Mouse (Mus musculus) brain, embryonic 14.5 days (tissue): ENCODE data around the gene Macrod2. TPM values are rescaled to one million over a fixed set of nuclear protein-coding genes. Genes with fewer than 3 reads are reported as not detected.

Experiments used
- DNase-seq: peaks from one replicate; pipeline ENCODE4 v3.0.0-alpha.2; 2011; ENCODE audit warnings: low read depth
- CTCF ChIP-seq: fragments of 200-500 bp; IDR thresholded peaks from 2 replicates; pipeline ENCODE4 v1.5.1; 2012; ENCODE audit warnings: inconsistent platforms, mild to moderate bottlenecking, moderate library complexity, borderline replicate concordance; ENCODE audit not compliant: insufficient read depth, insufficient read length; ENCODE audit errors: extremely low read depth
- POLR2A ChIP-seq: fragments of 200-500 bp; IDR thresholded peaks from 2 replicates; pipeline ENCODE4 v1.6.1; 2012; ENCODE audit warnings: mild to moderate bottlenecking, inconsistent platforms, borderline replicate concordance; ENCODE audit not compliant: poor library complexity, insufficient read depth, insufficient read length, severe bottlenecking; ENCODE audit errors: extremely low read depth
- polyA plus RNA-seq: library from polyadenylated mRNA; depleted of rRNA; stranded (reverse); fragments of >200 nt; gene quantifications from 2 replicates; pipeline ENCODE4 v1.2.3, GENCODE M21; 2012

The Macrod2 gene
- polyA plus RNA-seq, 1 experiment = 24.1 TPM

DNA sequence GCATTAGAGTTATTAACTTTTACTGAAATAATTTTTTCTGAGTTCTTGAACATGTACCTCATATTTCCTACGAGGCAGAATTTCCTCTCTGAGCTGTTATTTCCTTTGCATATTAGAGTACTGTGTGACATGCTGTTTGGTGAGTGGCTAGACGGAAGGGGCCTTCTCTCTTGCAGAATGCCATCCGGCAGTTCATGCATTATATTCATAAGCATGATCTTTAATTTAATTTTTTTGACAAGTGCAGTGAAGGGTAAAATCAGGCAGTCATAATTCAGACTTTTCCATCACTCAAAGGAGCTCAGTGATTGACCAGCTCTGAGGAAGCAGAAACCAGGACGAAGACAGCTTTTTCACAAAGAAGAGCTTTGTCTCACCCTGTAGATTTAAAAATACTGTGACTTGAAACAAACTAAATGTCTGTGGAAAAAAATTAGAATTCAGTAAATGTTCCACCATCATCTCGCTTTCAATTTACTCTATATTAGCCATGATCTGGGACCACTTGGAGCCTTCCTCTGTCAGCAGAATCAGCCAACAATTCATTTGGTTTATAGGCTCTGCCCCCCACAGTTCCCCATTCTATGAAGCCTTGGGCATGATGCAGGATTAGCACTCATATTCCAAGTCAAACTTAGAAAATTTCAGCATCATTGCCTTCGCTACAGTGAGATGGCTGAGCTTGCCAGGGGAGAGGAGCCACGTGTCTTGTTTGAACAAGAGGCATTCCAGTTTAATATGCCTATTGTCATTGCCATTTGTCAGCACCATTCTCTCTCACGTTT lies 1827.2 kb downstream of the Macrod2 start:
- TF ChIP-seq POLR2A (no peak), CTCF (no peak)
- DNase-seq = peak; percentile 34

DNA sequence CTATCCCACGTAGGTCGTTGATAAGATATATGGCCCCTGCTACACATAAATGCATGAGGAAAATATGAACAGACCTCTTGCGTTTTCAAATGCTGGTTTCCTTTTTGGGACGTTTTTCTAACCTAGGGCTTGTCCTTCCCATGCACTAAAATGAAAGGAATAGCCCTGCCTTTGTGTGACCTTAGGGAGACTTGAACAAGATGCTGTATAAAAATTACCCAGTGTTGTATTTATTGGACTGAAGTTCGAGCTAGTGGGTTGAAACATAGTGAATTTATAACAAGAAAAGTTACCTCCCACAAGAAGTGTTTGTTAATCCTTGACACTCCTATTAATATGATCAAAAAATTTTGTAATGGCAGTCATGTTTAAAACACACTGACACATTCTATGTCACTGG lies 1827.8 kb downstream of the Macrod2 start:
- DNase-seq = no peak
- no peak for TF ChIP-seq POLR2A
- no peak for TF ChIP-seq CTCF

DNA sequence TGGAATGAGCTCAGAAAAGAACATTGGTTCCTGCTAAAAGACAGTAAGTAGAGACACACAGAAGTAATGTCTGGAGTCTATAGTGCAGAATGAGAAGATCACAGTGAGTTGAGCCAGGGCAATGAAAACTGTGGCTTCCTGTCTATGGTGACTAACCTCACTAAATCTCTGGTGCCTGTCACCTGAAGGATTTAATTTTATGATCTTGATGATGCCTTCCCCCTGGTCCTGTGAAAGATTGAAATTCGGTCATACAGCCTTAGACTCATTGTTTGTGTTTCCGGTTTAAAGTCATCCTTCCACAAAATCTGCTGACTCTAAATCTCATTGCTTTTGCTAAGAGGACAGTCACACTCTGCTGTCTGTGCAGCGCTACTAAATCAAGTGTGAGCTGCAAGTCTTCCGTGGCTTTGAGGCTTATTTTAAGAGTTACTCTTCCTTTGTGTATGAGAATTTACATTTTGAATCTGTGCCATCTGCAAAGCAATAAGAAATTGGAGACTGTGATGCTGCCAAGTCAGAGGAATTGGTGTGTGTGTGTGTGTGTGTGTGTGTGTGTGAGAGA lies 1836.0 kb downstream of the Macrod2 start:
- no peak for TF ChIP-seq POLR2A
- TF ChIP-seq CTCF = no peak
- peak; percentile 41 for DNase-seq

DNA sequence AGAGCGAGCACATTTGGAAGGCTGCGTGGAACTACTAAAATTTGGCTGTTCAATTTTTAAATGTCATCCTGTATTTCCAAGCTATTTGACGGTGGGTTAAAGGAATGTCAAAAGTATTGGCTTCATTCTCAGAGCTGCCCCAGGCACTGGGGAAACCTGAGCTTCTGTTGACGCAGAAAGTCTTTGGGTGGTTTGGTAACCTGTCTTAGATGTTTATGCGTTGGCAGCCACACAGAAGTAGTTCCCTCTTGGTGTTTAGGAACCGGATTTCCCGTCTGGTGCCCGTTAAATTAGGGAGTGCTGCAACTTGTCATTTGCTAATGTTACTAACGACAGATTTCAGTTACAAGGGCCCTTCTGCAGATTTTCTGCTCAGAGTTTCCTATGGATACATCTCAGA lies 1837.7 kb downstream of the Macrod2 start:
- DNase-seq = no peak
- TF ChIP-seq POLR2A (no peak), CTCF (no peak)

DNA sequence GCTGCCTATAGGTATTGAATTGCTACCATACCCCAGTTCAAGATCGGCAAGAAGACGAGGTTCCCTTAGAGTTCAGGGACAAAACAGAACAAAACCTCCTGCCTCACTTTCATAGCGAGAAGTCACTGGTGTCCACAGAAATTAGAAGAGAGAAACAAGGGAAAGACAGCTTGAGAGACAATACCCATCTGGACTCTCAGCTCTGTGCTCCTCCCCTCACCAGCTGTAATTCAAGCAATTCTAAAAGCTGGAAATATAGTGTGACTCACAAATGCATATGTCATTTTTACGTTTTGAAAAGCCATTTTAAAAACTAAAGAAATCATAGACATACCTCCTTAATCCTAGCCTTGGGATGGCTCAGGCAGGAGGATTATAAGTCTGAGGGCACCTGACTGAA lies 1848.4 kb downstream of the Macrod2 start:
- DNase-seq = no peak
- TF ChIP-seq POLR2A (no peak), CTCF (no peak)

DNA sequence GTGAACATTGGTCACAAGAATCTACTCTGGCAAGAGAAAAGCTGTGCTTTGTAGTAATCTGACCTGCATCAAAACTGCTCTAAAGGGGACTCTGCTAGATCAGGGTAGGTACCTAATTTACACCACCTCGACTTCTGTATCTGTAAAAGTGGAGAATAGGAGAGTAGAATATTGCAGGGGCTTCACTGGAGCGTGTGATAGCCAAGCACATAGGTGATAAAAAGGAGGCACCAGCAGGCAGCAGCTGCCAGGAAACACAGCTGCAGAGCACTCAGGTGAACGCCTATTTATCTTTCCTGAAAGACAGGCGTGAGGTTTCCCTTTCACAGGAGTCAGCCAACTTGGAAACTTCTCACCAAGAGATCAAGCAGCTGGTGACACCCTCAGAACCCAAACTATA lies 1855.3 kb downstream of the Macrod2 start:
- DNase-seq = no peak
- TF ChIP-seq CTCF = no peak
- no peak for TF ChIP-seq POLR2A

DNA sequence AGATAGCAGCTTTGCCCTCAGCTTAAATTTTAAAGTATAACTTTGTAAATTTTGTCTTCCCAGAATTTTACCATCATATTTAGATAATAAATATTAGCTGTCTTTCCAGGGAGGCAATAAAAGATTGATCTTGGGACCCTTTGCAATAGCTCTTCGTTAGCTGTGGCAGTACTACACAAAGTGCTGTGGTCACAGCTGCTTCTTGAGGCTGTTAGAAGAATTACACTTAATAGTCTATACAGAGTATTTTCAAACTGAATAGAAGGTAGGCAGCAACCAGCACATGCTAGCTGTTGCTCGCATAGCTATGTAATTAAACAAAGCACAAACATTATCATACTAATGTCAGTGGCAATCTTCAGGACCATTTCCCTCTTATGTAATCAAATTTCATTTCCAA lies 1856.4 kb downstream of the Macrod2 start:
- peak; percentile 50 for DNase-seq
- TF ChIP-seq POLR2A (no peak), CTCF (no peak; the same call in 1 of the 2 replicates)

DNA sequence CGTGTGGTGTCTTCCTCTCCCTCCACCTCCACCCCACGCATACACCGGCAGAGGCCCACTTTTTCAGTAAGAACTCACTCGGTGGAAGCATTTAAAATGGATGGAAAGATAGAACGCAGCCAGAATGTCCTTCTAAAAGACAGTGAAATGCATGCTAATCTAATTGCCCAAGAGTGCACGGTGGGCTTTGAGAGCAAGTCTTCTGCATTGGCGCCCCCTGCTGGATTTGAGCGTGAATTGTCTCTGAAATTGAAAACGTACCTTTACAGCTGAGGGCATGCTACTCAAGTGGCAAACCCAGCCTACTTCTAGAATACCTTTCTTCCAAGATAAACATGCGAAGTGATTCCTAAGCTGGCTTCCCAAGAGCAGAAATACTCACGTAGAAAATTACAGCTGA lies 1858.8 kb downstream of the Macrod2 start:
- TF ChIP-seq POLR2A (no peak), CTCF (peak; percentile 92)
- DNase-seq = peak; percentile 94

DNA sequence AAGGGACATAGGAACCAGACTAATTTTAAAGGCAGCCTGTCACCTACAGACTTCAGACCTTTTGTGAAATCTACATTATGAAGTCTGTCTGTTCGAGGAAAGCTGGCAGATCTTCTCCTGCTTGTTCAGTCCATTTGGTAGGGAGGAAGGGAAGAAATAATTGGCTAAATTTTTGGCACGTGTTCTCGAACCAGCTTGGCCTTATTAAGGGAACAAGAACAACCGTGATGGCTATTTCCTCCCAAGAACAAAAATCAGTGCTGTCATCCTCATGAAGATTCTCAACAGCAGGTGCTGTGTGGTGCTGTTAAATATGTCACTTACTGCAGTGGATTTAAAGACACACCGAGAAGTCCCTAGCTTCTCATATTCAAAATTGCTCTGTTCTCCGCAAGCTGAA lies 1859.5 kb downstream of the Macrod2 start:
- DNase-seq = peak; percentile 78
- TF ChIP-seq CTCF (no peak), POLR2A (no peak)

DNA sequence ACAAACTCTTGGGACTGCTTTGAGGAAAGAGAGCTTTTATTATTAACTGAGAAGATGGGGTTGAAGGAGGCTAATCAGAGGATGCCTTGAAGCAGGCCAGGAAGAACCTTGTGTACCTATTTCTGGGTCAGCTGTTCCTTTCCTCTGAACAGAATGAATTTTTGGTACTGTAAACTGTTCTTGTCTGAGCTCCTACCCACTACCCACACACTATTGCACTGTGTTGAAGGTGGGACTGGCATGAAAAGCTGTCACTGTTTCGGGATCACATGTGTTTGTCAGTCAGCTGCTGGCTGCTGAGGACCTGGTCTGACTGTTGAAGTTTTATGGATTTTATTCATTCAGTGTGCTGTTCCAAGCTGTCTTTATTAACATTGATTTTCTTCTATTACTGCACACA lies 1862.4 kb downstream of the Macrod2 start:
- no peak for TF ChIP-seq POLR2A
- no peak for TF ChIP-seq CTCF

DNA sequence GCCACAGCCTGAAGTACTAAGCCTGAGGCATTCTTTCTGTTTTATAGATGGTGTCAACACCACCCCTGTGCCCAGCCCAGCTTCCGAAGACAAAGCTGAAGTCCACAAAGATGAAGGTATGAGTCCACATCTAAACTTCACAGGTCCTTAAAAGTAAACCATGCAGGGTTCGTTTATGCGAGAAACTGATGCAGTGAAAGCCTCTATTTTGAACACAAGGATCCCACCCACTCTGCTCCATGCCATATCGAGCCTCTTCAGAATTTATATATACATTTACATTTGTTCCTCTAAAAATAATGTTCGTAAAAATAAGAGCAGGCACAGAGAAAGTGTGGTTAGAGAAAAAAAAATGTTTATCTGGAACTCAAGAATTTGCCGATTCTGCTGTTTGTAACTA lies 1865.9 kb downstream of the Macrod2 start:
- TF ChIP-seq POLR2A = no peak
- no peak for TF ChIP-seq CTCF
- no peak for DNase-seq

More for the DNA sequence above, 1862.4 kb downstream of the Macrod2 start:
- DNase-seq = no peak

DNA sequence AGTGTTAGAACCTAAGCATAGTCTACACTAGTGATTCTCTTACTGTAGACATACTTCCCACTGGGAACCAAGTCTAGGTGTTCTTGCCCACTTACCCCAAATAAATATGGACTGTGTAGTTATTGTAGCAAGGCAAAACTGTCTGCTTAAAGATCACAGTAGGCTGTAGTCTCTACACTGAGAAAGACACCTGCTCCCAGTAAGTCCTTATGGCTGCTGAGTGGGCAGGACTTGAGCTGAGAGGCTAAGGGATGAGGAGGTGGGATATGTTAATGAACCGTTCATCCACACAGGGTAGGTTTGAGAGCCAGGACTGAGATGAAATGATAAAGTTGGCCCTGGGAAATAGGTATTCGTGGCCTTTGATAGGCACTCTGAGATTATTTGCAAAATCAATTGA lies 1869.6 kb downstream of the Macrod2 start:
- TF ChIP-seq POLR2A = no peak
- TF ChIP-seq CTCF = no peak
- no peak for DNase-seq
